31 mouse cellular contexts compared by ENCODE assay signal in the genomic region with DNA sequence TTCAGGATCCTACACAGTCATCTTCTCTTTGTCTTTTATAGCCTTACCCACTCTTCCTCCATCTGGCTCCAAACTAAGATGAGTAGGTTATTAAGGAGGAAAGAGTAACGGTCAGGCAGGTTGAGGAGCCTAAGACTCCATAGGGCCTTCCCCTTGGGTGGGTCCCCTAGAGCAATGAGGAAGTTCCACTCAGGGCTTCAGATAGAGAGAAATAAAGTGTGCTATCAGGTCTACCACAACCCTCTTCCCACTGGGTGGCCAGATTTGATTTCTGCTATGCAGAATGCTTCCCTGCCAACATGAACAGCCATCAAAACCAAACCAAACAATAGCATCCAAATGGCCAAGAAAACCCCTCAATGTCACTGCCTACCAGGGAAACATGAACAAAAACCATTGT. TPM values are rescaled to one million over a fixed set of nuclear protein-coding genes. Genes with fewer than 3 reads are reported as not detected.
DNase-seq lines count a peak whose midpoint lies in the region; ATAC-seq lines count a peak whose summit lies in the region.
"Had no signal": no experiment of that assay in that cellular context is flagged by ENCODE, and none has a peak within 500 bp of the region (broad histone marks: within the 10 kb centered on the region; RNA-seq: fewer than 3 reads in every experiment).

No protein-coding gene starts in this region.

- ATAC-seq in liver, embryonic 12.5 days: peak; percentile 25; the same call in 1 of the 2 replicates
- ATAC-seq in monocyte, adult 5-6 weeks (replicated peaks; ENCODE audit: insufficient number of reproducible peaks, low FRiP score, low TSS enrichment, poor library complexity, severe bottlenecking): 0 out of 2 replicates have a peak, but pooled peaks have one; percentile 36
- ATAC-seq: hindbrain, embryonic 16.5 days; midbrain, embryonic 15.5 days; Patski had no signal

- DNase-seq in B cell, adult 2 months: peak; percentile 24 to 34
- peak; percentile 73 for DNase-seq in MEL-GATA-1-ER (ENCODE audit: extremely low read depth, low read depth)
- DNase-seq in retina, postnatal 1 day: no peak
- no peak for DNase-seq in cerebellum, adult 8-10 months
- no peak for DNase-seq in gastrocnemius, adult 18-20 months (ENCODE audit: low spot score)
- DNase-seq: cerebellum, adult 11-12 months; cerebellum, postnatal 14 days; gastrocnemius, adult 2 months; kidney, adult 11 months; lung, adult 2 months; lung, postnatal 14 days; right cerebral cortex, adult 18-20 months had no signal

- no peak overlapping the region for H3K27ac ChIP-seq in liver, embryonic 12.5 days
- H3K27ac ChIP-seq: embryonic facial prominence, embryonic 12.5 days; forebrain, embryonic 12.5 days; gastrocnemius, adult 2 months; heart, embryonic 10.5 days; left cerebral cortex, adult 2 months; midbrain, embryonic 15.5 days; neural tube, embryonic 13.5 days had no signal

- H3K27me3 ChIP-seq in liver, embryonic 12.5 days (replicated peaks): no peaks in the 10 kb centered on the region
- H3K27me3 ChIP-seq: embryonic facial prominence, embryonic 12.5 days; midbrain, embryonic 15.5 days; neural tube, embryonic 13.5 days had no signal

- WGBS in liver, embryonic 12.5 days (ENCODE audit: insufficient replicate concordance): 19% methylated on average over 1 of the region's 1 CpGs

- no peak overlapping the region for H3K4me3 ChIP-seq in liver, embryonic 12.5 days
- H3K4me3 ChIP-seq: embryonic facial prominence, embryonic 12.5 days; forebrain, embryonic 12.5 days; gastrocnemius, adult 2 months; heart, embryonic 10.5 days; left cerebral cortex, adult 2 months; megakaryocyte, embryonic 14.5 days; midbrain, embryonic 15.5 days; myocyte; neural tube, embryonic 13.5 days had no signal

- peaks cover 68% of the 10 kb centered on the region for H3K4me1 ChIP-seq in liver, embryonic 12.5 days
- H3K4me1 ChIP-seq: embryonic facial prominence, embryonic 12.5 days; heart, embryonic 10.5 days; midbrain, embryonic 15.5 days had no signal

- H3K4me2 ChIP-seq in liver, embryonic 12.5 days: peak overlapping the region; percentile 0; the same call in 1 of the 2 replicates
- H3K4me2 ChIP-seq: embryonic facial prominence, embryonic 12.5 days; forebrain, embryonic 12.5 days; midbrain, embryonic 15.5 days; neural tube, embryonic 13.5 days had no signal

- H3K9me3 ChIP-seq in liver, embryonic 12.5 days (replicated peaks): no peaks in the 10 kb centered on the region
- H3K9me3 ChIP-seq: embryonic facial prominence, embryonic 12.5 days; forebrain, embryonic 12.5 days; heart, embryonic 10.5 days; megakaryocyte, embryonic 14.5 days; midbrain, embryonic 15.5 days; neural tube, embryonic 13.5 days had no signal

- H3K36me3 ChIP-seq in liver, embryonic 12.5 days: no peaks in the 10 kb centered on the region
- H3K36me3 ChIP-seq: embryonic facial prominence, embryonic 12.5 days; forebrain, embryonic 12.5 days; heart, embryonic 10.5 days; midbrain, embryonic 15.5 days; neural tube, embryonic 13.5 days had no signal

- no peak overlapping the region for H3K9ac ChIP-seq in liver, embryonic 12.5 days
- H3K9ac ChIP-seq: embryonic facial prominence, embryonic 12.5 days; forebrain, embryonic 12.5 days; midbrain, embryonic 15.5 days; neural tube, embryonic 13.5 days had no signal

RNA-seq across cellular contexts. Expression of a gene that starts 3.5 kb away (rescaled TPM):
- 2.8 and 3.7 TPM in 2 replicates for polyA plus RNA-seq in liver, embryonic 12.5 days (2016; fragmentation: Nextera tagmentation; extraction: Ambion mirVana)
- total RNA-seq in monocyte, adult 5-6 weeks (2017): 540 to 868 TPM (median 810 TPM) in 3 replicates
- not detected for total RNA-seq in gastrocnemius, adult 18-20 months (2021)
- total RNA-seq: gastrocnemius, adult 2 months; hematopoietic stem cell, adult 5-6 weeks; layer of hippocampus, postnatal 10 days; left cerebral cortex, postnatal 36 days had no signal
- polyA plus RNA-seq: midbrain, embryonic 15.5 days; myocyte; Patski had no signal

RNA-seq across cellular contexts. Expression of a gene that starts 20.0 kb away (rescaled TPM):
- 0.77 and 1.3 TPM in 2 replicates for polyA plus RNA-seq in liver, embryonic 12.5 days (2016; fragmentation: Nextera tagmentation; extraction: Ambion mirVana)
- total RNA-seq in monocyte, adult 5-6 weeks (2017): 69.2 to 181 TPM (median 173 TPM) in 3 replicates
- not detected for total RNA-seq in gastrocnemius, adult 18-20 months (2021)
- total RNA-seq: gastrocnemius, adult 2 months; layer of hippocampus, postnatal 10 days had no signal
- polyA plus RNA-seq: embryonic facial prominence, embryonic 12.5 days; forebrain, embryonic 12.5 days; gonadal fat pad, adult 2 months; heart, embryonic 10.5 days; heart, embryonic 16.5 days; hindbrain, embryonic 16.5 days; limb, embryonic 14.5 days; midbrain, embryonic 15.5 days; urinary bladder, adult 2 months had no signal

RNA-seq across cellular contexts. Expression of a gene that starts 31.7 kb away (rescaled TPM):
- 6.3 and 7.5 TPM in 2 replicates for polyA plus RNA-seq in liver, embryonic 12.5 days (2016; fragmentation: Nextera tagmentation; extraction: Ambion mirVana)
- 21.6 to 25.3 TPM (median 23.0 TPM) in 3 replicates for total RNA-seq in monocyte, adult 5-6 weeks (2017)
- total RNA-seq in gastrocnemius, adult 18-20 months (2021): under 1 TPM in 1 of 2 experiments, not detected in 1; 0.12 TPM
- total RNA-seq: gastrocnemius, adult 2 months had no signal
- polyA plus RNA-seq: hindbrain, embryonic 16.5 days; midbrain, embryonic 15.5 days; myocyte; neural tube, embryonic 13.5 days; Patski had no signal

RNA-seq across cellular contexts. Expression of a gene that starts 35.0 kb away (rescaled TPM):
- 0.42 and 0.56 TPM in 2 replicates for polyA plus RNA-seq in liver, embryonic 12.5 days (2016; fragmentation: Nextera tagmentation; extraction: Ambion mirVana)
- total RNA-seq in monocyte, adult 5-6 weeks (2017): 75.7 to 167 TPM (median 150 TPM) in 3 replicates
- total RNA-seq in gastrocnemius, adult 18-20 months (2021): not detected
- total RNA-seq: gastrocnemius, adult 2 months; layer of hippocampus, postnatal 10 days; left cerebral cortex, adult 2 months; left cerebral cortex, postnatal 36 days had no signal
- polyA plus RNA-seq: forebrain, embryonic 12.5 days; hindbrain, embryonic 16.5 days; midbrain, embryonic 15.5 days; myocyte; Patski had no signal

RNA-seq across cellular contexts. Expression of a gene that starts 48.4 kb away (rescaled TPM):
- polyA plus RNA-seq in liver, embryonic 12.5 days (2016; fragmentation: Nextera tagmentation; extraction: Ambion mirVana): 1.4 and 2.0 TPM in 2 replicates
- 19.1 to 30.4 TPM (median 20.9 TPM) in 3 replicates for total RNA-seq in monocyte, adult 5-6 weeks (2017)
- total RNA-seq in gastrocnemius, adult 18-20 months (2021): under 1 TPM in 1 of 2 experiments, not detected in 1; 0.05 TPM
- total RNA-seq: gastrocnemius, adult 2 months; layer of hippocampus, postnatal 10 days had no signal
- polyA plus RNA-seq: forebrain, embryonic 12.5 days; myocyte had no signal

Comparison
In these comparisons a context has a peak if more than half of its experiments do, and no peak if none do; other contexts are left out.
1. DNase-seq: peak in B cell, adult 2 months (2 of 2) and MEL-GATA-1-ER (single experiment); none in retina, postnatal 1 day (single experiment), cerebellum, adult 8-10 months (single experiment) and gastrocnemius, adult 18-20 months (single experiment).
2. RNA of a gene that starts 3.5 kb away (total RNA-seq): 540 to 868 TPM in monocyte, adult 5-6 weeks; not detected in gastrocnemius, adult 18-20 months; every median in the first group is over 100 times any median in the second.
3. RNA of a gene that starts 20.0 kb away (total RNA-seq): 69.2 to 181 TPM in monocyte, adult 5-6 weeks; not detected in gastrocnemius, adult 18-20 months; every median in the first group is over 10 times any median in the second.
4. RNA of a gene that starts 31.7 kb away (total RNA-seq): 21.6 to 25.3 TPM in monocyte, adult 5-6 weeks; 0.12 TPM in gastrocnemius, adult 18-20 months; every median in the first group is over 10 times any median in the second.